Mouse (Mus musculus) cortical plate, adult 2 months (tissue): ENCODE measurements around the gene Polr3e.

Source experiments
- CTCF ChIP-seq: fragments of 200-500 bp; IDR thresholded peaks from 2 replicates; pipeline ENCODE4 v1.5.1; 2011; ENCODE audit warnings: mild to moderate bottlenecking, control low read depth, low read length; ENCODE audit not compliant: insufficient read depth; ENCODE audit errors: extremely low read depth
- POLR2A ChIP-seq: fragments of 200-500 bp; IDR thresholded peaks from 2 replicates; pipeline ENCODE4 v1.6.1; 2011; ENCODE audit warnings: mild to moderate bottlenecking, low read length, control low read depth; ENCODE audit not compliant: insufficient read depth; ENCODE audit errors: extremely low read depth

- TF ChIP-seq POLR2A (no peak), CTCF (no peak)
These were observed 39.3 kb upstream of the Polr3e start for GRCm38 (mm10) chr7:120878271-120878670.
